12 mouse cellular contexts compared by ENCODE assay signal in the genomic region with DNA sequence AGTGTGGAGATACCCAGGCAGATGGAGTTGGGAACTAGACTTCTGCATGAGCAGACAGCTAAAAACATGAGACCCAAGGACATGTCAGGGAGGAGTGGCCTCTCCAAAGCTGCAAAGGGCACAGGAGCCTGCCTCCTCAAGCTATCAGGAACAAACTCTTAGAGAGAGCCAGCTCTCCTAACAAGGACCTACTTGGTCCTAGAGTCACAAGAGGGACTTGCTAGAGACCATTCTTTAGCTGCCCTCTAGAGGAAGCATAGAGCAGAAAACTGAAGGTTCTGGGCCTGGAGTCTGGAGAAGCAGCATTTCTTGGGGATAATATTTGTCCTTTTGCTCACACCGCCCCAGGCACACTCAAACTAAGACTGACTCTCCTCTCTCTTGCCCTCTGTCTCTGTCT.
A peak's percentile ranks its signal among the peaks of the same experiment; 100 is the strongest.
DNase-seq lines count a peak whose midpoint lies in the region; ATAC-seq and TF ChIP-seq lines count a peak whose summit lies in the region.
"Had no signal": no experiment of that assay in that cellular context is flagged by ENCODE, and none has a peak within 500 bp of the region (broad histone marks: within the 10 kb centered on the region; RNA-seq: fewer than 3 reads in every experiment).

No protein-coding gene starts in this region.

- WGBS in kidney, embryonic 15.5 days = 80% methylated on average over 1 of the region's 1 CpGs

- no peaks in the 10 kb centered on the region for H3K36me3 ChIP-seq in kidney, embryonic 15.5 days
- H3K36me3 ChIP-seq in CH12.LX (replicated peaks in 1 of 2; ENCODE audit: control insufficient read depth in 1 of 2, insufficient read depth in 1 of 2, low read length in 1 of 2) = no peaks in the 10 kb centered on the region

- H3K9me3 ChIP-seq in kidney, embryonic 15.5 days (replicated peaks) = no peaks in the 10 kb centered on the region
- H3K9me3 ChIP-seq in CH12.LX (replicated peaks; ENCODE audit: low read length) = no peaks in the 10 kb centered on the region

- peaks cover 34% of the 10 kb centered on the region for H3K4me1 ChIP-seq in kidney, embryonic 15.5 days
- H3K4me1 ChIP-seq in CH12.LX (ENCODE audit: control insufficient read depth in 1 of 2, insufficient read depth in 2 of 2) = no peaks in the 10 kb centered on the region

- no peak overlapping the region for H3K4me2 ChIP-seq in kidney, embryonic 15.5 days
- H3K4me2 ChIP-seq in CH12.LX (ENCODE audit: insufficient read depth, low read depth, poor library complexity, severe bottlenecking) = no peak overlapping the region

- no peak overlapping the region for H3K4me3 ChIP-seq in kidney, embryonic 15.5 days (replicated peaks)
- no peak overlapping the region for H3K4me3 ChIP-seq in CH12.LX (replicated peaks in 1 of 3; ENCODE audit: low read depth in 2 of 3, low read length in 2 of 3, poor library complexity in 1 of 3)

- peak; percentile 7 for DNase-seq in adrenal gland, postnatal 10 days
- DNase-seq in adrenal gland, postnatal 36 days = no peak
- DNase-seq in kidney, adult 8-10 months = peak; percentile 32 to 48
- DNase-seq in CH12.LX (ENCODE audit: extremely low read depth) = peak; percentile 16
- DNase-seq in urinary bladder, postnatal 36 days (ENCODE audit: low spot score in 2 of 2) = no peak
- DNase-seq in left cerebral cortex, adult 8-10 months (ENCODE audit: low spot score in 2 of 2) = no peak
- DNase-seq: adrenal gland, postnatal 14 days; cerebellum, adult 2 months; midbrain, embryonic 14.5 days; spleen, adult 18-20 months had no signal

- dilution Hi-C loops in CH12.LX (cut with MboI; ENCODE audit: extremely low pct_ligation_motif_present, extremely low pct_unique_long_range_greater_than_20kb, low sequenced_read_pairs) = no loop called here

- TF ChIP-seq POLR2A in CH12.LX (IDR thresholded peaks at IDR 0.05; ENCODE audit: low read depth, low read length) = no peak

- ATAC-seq in kidney, embryonic 15.5 days (replicated peaks; ENCODE audit: low FRiP score) = no peak
- peak; percentile 71 to 81; a peak in 3 of 4 replicates for ATAC-seq in hematopoietic stem cell, adult 5-6 weeks (replicated peaks in 1 of 2; ENCODE audit: insufficient read depth in 1 of 2, low FRiP score in 2 of 2, low TSS enrichment in 1 of 2, low read depth in 1 of 2, poor library complexity in 2 of 2, severe bottlenecking in 2 of 2)

- H3K27me3 ChIP-seq in kidney, embryonic 15.5 days = no peaks in the 10 kb centered on the region
- H3K27me3 ChIP-seq in CH12.LX (replicated peaks) = no peaks in the 10 kb centered on the region

- H3K79me2 ChIP-seq in CH12.LX (replicated peaks; ENCODE audit: control insufficient read depth, extremely low read depth, insufficient read depth, poor library complexity, severe bottlenecking) = no peaks in the 10 kb centered on the region

- in situ Hi-C loops in CH12.LX (cut with MboI; ENCODE audit: low pct_ligation_motif_present, low pct_unique_long_range_greater_than_20kb, low sequenced_read_pairs) = no loop called here

- H3K9ac ChIP-seq in kidney, embryonic 15.5 days = no peak overlapping the region
- no peak overlapping the region for H3K9ac ChIP-seq in CH12.LX (ENCODE audit: insufficient read depth, low read depth)

- TF ChIP-seq RAD21 in CH12.LX (IDR thresholded peaks at IDR 0.05; ENCODE audit: low read depth, low read length) = peak; percentile 43

- TF ChIP-seq EP300 in CH12.LX (IDR thresholded peaks at IDR 0.05; ENCODE audit: low read length) = no peak

- peak; percentile 10 to 37; a peak in 2 of 4 replicates for TF ChIP-seq CTCF in CH12.LX (conservative IDR thresholded peaks at IDR 0.05 in 1 of 2, IDR thresholded peaks at IDR 0.05 in 1 of 2; ENCODE audit: low read depth in 2 of 2, low read length in 2 of 2)

- H3K27ac ChIP-seq in kidney, embryonic 15.5 days = no peak overlapping the region
- H3K27ac ChIP-seq in CH12.LX (ENCODE audit: insufficient read depth, low read depth) = no peak overlapping the region

TF ChIP-seq in CH12.LX, 34 proteins besides CTCF, POLR2A, EP300 and RAD21:
- TF ChIP-seq SMC3 (IDR thresholded peaks at IDR 0.05; ENCODE audit: low read depth, low read length) = 0 out of 2 replicates have a peak, but pooled peaks have one; percentile 16
- no peak for TF ChIP-seq UBTF (IDR thresholded peaks at IDR 0.05; ENCODE audit: low read depth, low read length)

Comparison
In these comparisons a context has a peak if more than half of its experiments do, and no peak if none do; other contexts are left out.
1. DNase-seq: peak in adrenal gland, postnatal 10 days (single experiment), kidney, adult 8-10 months (2 of 2) and CH12.LX (single experiment); none in adrenal gland, postnatal 36 days (0 of 2), urinary bladder, postnatal 36 days (0 of 2) and left cerebral cortex, adult 8-10 months (0 of 2).